Mouse (Mus musculus) heart, embryonic 16.5 days (tissue): ENCODE measurements at regions not wholly inside any gene's neighbourhood (a gene's known extent, or its start where the extent isn't known, plus 50 kb on each side); places are given as distances from the start of the nearest gene placed in this dataset.

Source experiments
- ATAC-seq: fragments of 200-750 bp; cut with Nextera tagmentation; replicated peaks from 2 replicates; pipeline ENCODE4 v1.8.0; 2017; ENCODE audit warnings: moderate number of reproducible peaks; ENCODE audit not compliant: insufficient read depth, low FRiP score; ENCODE audit errors: extremely low read depth
- H3K27ac ChIP-seq: fragments of 300-500 bp; sonication (generic); 2 replicates; pipeline ENCODE4 v1.5.1; 2014; ENCODE audit warnings: mild to moderate bottlenecking, low read length, control low read depth, moderate library complexity
- H3K27me3 ChIP-seq: fragments of 300-500 bp; sonication (generic); 2 replicates; pipeline ENCODE4 v1.6.1; 2014; ENCODE audit warnings: low read length, mixed read lengths; ENCODE audit not compliant: control insufficient read depth, insufficient read depth
- H3K36me3 ChIP-seq: fragments of 300-500 bp; sonication (generic); 2 replicates; pipeline ENCODE4 v1.6.1; 2014; ENCODE audit not compliant: control insufficient read depth, insufficient read depth
- H3K4me1 ChIP-seq: fragments of 300-500 bp; sonication (generic); 2 replicates; pipeline ENCODE4 v1.6.1; 2014; ENCODE audit warnings: low read length, mixed read lengths; ENCODE audit not compliant: control insufficient read depth, insufficient read depth
- H3K4me2 ChIP-seq: fragments of 300-500 bp; sonication (generic); 2 replicates; pipeline ENCODE4 v1.6.1; 2014; ENCODE audit warnings: low read depth, mild to moderate bottlenecking, control low read depth, low read length
- H3K4me3 ChIP-seq: fragments of 300-500 bp; sonication (generic); 2 replicates; pipeline ENCODE4 v1.5.1; 2014; ENCODE audit warnings: mild to moderate bottlenecking, control low read depth, low read length
- H3K9ac ChIP-seq: fragments of 300-500 bp; sonication (generic); 2 replicates; pipeline ENCODE4 v1.6.1; 2014; ENCODE audit warnings: low read length, control low read depth
- H3K9me3 ChIP-seq: fragments of 300-500 bp; sonication (generic); replicated peaks from 2 replicates; pipeline ENCODE4 v1.6.1; 2016; ENCODE audit warnings: low read length; ENCODE audit not compliant: control insufficient read depth
- WGBS: fragments of 180-500 bp; shearing (Covaris S2); extraction: QIAGEN DNeasy Blood & Tissue Kit; methylation state at CpG from one replicate; pipeline ENCODE4 v1.1.7; 2014; 5-methylcytosine and 5-hydroxymethylcytosine counted together

DNA sequence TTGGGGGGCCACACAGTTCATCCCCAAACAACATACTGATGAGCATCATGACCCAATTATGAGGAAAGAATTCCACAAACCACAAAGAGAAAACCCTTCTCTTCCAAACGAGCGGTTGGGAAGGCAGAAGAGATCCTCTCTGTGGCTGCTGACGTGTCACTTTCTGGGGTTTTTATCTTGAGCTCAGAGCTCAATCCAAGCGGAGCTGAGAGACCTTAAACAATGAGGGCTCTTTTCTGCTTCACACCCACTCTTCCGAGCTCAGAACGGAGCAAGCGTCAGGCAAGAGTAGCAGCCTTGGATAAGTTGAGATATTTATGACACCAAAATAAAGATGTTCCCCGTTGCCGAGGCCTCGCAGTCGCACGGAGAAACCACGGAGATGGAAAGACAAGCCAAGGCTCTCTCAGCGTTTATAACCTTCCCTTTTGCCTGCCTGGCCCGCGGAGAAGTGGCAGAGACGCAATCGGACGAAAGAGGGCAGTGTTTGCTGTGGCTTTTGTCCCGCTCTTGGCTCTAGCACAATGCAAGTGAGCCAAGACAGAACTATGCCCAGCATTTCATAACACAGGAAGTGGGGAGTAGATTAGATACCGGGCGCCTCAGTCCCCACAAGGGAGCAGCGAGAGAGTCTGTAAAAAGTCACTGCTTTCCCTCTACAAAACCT lies 100.7 kb downstream of the Chic2 start:
- Histone ChIP-seq H3K9me3 (no peaks in the 10 kb centered on the region), H3K4me2 (peak overlapping the region; percentile 78), H3K9ac (peak overlapping the region; percentile 66), H3K4me3 (peak overlapping the region; percentile 46), H3K27ac (peak overlapping the region; percentile 64), H3K27me3 (peaks cover 18% of the 10 kb centered on the region), H3K36me3 (no peaks in the 10 kb centered on the region), H3K4me1 (peaks cover 16% of the 10 kb centered on the region)
- 1% methylated on average over 23 of the region's 23 CpGs for WGBS
- peak; percentile 96 for ATAC-seq

GRCm38 (mm10) chr5:74941426-74941825 lies 103.1 kb downstream of the Chic2 start:
- ATAC-seq = no peak

DNA sequence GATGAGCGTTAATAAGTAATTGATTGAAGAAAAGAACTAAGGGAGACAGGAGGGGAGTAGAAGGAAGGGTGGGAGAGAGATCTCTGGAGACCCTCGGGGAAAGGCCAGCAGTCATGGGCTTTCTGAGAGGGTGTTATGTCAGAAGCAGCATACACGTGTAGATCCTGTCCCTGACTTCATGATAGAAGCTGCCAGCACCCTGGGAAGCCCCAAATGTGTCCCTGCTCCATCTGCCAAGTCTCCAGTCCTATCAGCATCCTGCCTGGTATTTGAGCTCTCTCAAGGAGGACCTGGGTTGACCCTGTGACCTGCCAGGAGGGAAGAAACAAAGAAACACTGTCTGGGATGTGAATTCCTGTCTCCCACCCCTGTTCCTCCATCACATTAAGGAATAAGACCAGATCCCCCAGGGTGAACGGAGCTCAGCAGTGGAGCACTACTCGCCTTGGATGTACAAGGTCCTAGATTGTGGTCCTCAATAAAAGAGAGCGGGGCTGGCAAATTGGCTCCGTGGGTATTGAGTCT lies 107.1 kb downstream of the Chic2 start:
- Histone ChIP-seq H3K4me1 (no peaks in the 10 kb centered on the region), H3K9me3 (no peaks in the 10 kb centered on the region), H3K27me3 (peaks cover 14% of the 10 kb centered on the region), H3K4me2 (no peak overlapping the region), H3K4me3 (no peak overlapping the region), H3K36me3 (no peaks in the 10 kb centered on the region), H3K27ac (no peak overlapping the region), H3K9ac (no peak overlapping the region)
- 62% methylated on average over 7 of the region's 7 CpGs for WGBS
- ATAC-seq = no peak

More at GRCm38 (mm10) chr5:74941426-74941825, 103.1 kb downstream of the Chic2 start:
- H3K27ac ChIP-seq = no peak overlapping the region
- H3K9ac ChIP-seq = no peak overlapping the region
- 0 out of 2 replicates have a peak overlapping the region, but pooled peaks have one; percentile 11 for H3K4me2 ChIP-seq
- no peak overlapping the region for H3K4me3 ChIP-seq
- H3K4me1 ChIP-seq = peaks cover 16% of the 10 kb centered on the region
- H3K9me3 ChIP-seq = no peaks in the 10 kb centered on the region
- WGBS = 7% methylated on average over 13 of the region's 13 CpGs
- no peaks in the 10 kb centered on the region for H3K36me3 ChIP-seq
- H3K27me3 ChIP-seq = peaks cover 21% of the 10 kb centered on the region

- H3K36me3 ChIP-seq = no peaks in the 10 kb centered on the region
- H3K4me2 ChIP-seq = no peak overlapping the region
- WGBS = 41% methylated on average over 5 of the region's 5 CpGs
- no peaks in the 10 kb centered on the region for H3K9me3 ChIP-seq
- no peak overlapping the region for H3K27ac ChIP-seq
- peaks cover 13% of the 10 kb centered on the region; the same call in 1 of the 2 replicates for H3K27me3 ChIP-seq
- H3K9ac ChIP-seq = no peak overlapping the region
- no peak for ATAC-seq
- H3K4me3 ChIP-seq = no peak overlapping the region
- H3K4me1 ChIP-seq = peaks cover 2% of the 10 kb centered on the region; the same call in 1 of the 2 replicates
Measured at GRCm38 (mm10) chr5:74936087-74936486, 108.5 kb downstream of the Chic2 start.

- 71% methylated on average over 8 of the region's 8 CpGs for WGBS
- H3K27me3 ChIP-seq = peaks cover 12% of the 10 kb centered on the region; the same call in 1 of the 2 replicates
- no peak for ATAC-seq
Measured at GRCm38 (mm10) chr5:74935676-74936075, 108.9 kb downstream of the Chic2 start.

DNA sequence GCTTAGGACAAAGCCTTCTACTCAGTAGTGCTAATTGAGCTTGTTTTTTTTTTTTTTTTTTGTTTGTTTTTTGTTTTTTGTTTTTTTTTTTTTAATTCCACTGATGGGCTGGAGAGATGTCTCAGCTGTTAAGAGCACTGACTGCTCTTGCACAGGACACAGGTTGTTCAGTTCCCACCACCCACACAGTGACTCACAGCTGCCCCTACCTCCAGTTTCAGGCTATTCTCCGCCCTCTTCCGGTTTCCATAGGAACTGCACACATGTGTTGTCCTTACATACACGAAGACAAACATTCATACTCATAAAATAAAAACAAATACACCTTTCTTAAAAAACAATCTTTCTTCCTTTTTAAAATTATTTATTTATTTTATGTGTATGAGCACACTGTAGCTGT lies 111.3 kb downstream of the Chic2 start:
- H3K27me3 ChIP-seq = no peaks in the 10 kb centered on the region
- H3K27ac ChIP-seq = no peak overlapping the region
- H3K36me3 ChIP-seq = no peaks in the 10 kb centered on the region
- no peak overlapping the region for H3K4me3 ChIP-seq
- ATAC-seq = no peak
- H3K9me3 ChIP-seq = no peaks in the 10 kb centered on the region
- 88% methylated on average over 3 of the region's 3 CpGs for WGBS
- H3K4me2 ChIP-seq = no peak overlapping the region
- H3K9ac ChIP-seq = no peak overlapping the region
- H3K4me1 ChIP-seq = peaks cover 2% of the 10 kb centered on the region; the same call in 1 of the 2 replicates

More at GRCm38 (mm10) chr5:74935676-74936075, 108.9 kb downstream of the Chic2 start:
- Histone ChIP-seq H3K9me3 (no peaks in the 10 kb centered on the region), H3K27ac (no peak overlapping the region), H3K9ac (no peak overlapping the region), H3K4me3 (no peak overlapping the region), H3K4me1 (peaks cover 2% of the 10 kb centered on the region; the same call in 1 of the 2 replicates), H3K4me2 (no peak overlapping the region), H3K36me3 (no peaks in the 10 kb centered on the region)

DNA sequence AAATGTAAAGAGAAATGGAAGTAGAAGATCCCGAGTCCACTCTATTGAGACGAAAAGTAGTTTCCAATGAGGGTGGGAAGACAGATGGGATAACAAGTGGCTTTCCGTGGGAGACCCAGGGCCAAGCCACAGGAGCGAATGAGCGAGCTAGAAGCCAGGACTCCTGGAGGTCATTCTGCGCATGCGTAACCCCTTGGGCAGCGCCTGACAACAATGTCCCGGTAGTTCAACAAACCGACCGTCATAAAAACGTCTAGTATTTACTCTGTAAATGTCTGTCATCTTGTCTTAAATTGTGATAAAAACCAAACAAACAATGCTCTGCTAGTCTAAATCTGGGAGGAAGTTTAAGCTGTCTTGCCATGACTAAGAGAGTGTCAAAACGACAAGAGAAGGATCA lies 112.4 kb downstream of the Chic2 start:
- no peak for ATAC-seq
- peak overlapping the region; percentile 26 for H3K4me3 ChIP-seq

DNA sequence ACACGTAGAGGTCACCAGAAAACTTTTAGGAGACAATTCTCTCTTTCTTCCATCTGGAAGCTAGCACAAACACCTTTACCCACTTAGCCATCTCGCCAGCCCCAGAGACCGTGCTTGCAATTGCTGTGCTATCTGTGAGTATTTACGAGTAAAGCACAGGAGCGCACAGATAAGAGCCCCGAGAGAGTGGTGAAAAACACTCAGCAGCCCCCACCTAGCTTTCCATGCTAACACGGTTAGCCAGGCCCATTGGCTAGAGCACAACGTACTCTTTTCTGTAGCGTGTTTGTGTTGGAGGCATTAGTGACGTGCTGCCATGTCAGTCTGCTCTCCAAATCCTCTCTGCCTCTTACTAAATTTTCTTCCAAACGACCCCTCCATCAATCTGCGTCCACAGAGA lies 112.8 kb downstream of the Chic2 start:
- Histone ChIP-seq H3K9me3 (no peaks in the 10 kb centered on the region), H3K27ac (peak overlapping the region; percentile 65), H3K4me2 (peak overlapping the region; percentile 56), H3K27me3 (no peaks in the 10 kb centered on the region), H3K9ac (peak overlapping the region; percentile 12; the same call in 1 of the 2 replicates), H3K4me3 (peak overlapping the region; percentile 26), H3K36me3 (no peaks in the 10 kb centered on the region), H3K4me1 (peaks cover 2% of the 10 kb centered on the region; the same call in 1 of the 2 replicates)
- WGBS = 28% methylated on average over 12 of the region's 12 CpGs
- peak; percentile 58 for ATAC-seq

More for the DNA sequence above, 112.4 kb downstream of the Chic2 start:
- WGBS = 63% methylated on average over 13 of the region's 13 CpGs
- Histone ChIP-seq H3K9me3 (no peaks in the 10 kb centered on the region), H3K9ac (no peak overlapping the region; the same call in 1 of the 2 replicates), H3K27me3 (no peaks in the 10 kb centered on the region), H3K27ac (peak overlapping the region; percentile 65), H3K4me1 (peaks cover 2% of the 10 kb centered on the region; the same call in 1 of the 2 replicates), H3K4me2 (peak overlapping the region; percentile 56), H3K36me3 (no peaks in the 10 kb centered on the region)

- no peak overlapping the region for H3K4me3 ChIP-seq
- H3K27ac ChIP-seq = no peak overlapping the region
- H3K4me2 ChIP-seq = no peak overlapping the region
- peaks cover 2% of the 10 kb centered on the region; the same call in 1 of the 2 replicates for H3K4me1 ChIP-seq
- H3K9me3 ChIP-seq = no peaks in the 10 kb centered on the region
- 70% methylated on average over 2 of the region's 2 CpGs for WGBS
- no peak for ATAC-seq
- H3K27me3 ChIP-seq = no peaks in the 10 kb centered on the region
- H3K9ac ChIP-seq = no peak overlapping the region
- H3K36me3 ChIP-seq = no peaks in the 10 kb centered on the region
Measured at GRCm38 (mm10) chr5:74927543-74927942, 117.0 kb downstream of the Chic2 start.
